Mouse (Mus musculus) cortical plate, adult 2 months (tissue): ENCODE data around the gene Pmm2. TPM values are rescaled to one million over a fixed set of nuclear protein-coding genes. Genes with fewer than 3 reads are reported as not detected.

ENCODE experiments used
- H3K27ac ChIP-seq: fragments of 200-500 bp; 2 replicates; pipeline ENCODE4 v1.5.1; 2012; ENCODE audit warnings: low read length, control low read depth, inconsistent platforms; ENCODE audit not compliant: insufficient read depth
- H3K4me1 ChIP-seq: fragments of 200-500 bp; 2 replicates; pipeline ENCODE4 v1.6.1; 2011; ENCODE audit warnings: low read length; ENCODE audit not compliant: control insufficient read depth, insufficient read depth
- H3K4me3 ChIP-seq: fragments of 200-500 bp; 2 replicates; pipeline ENCODE4 v1.5.1; 2011; ENCODE audit warnings: mild to moderate bottlenecking, low read length, control low read depth; ENCODE audit not compliant: insufficient read depth
- CTCF ChIP-seq: fragments of 200-500 bp; IDR thresholded peaks from 2 replicates; pipeline ENCODE4 v1.5.1; 2011; ENCODE audit warnings: mild to moderate bottlenecking, control low read depth, low read length; ENCODE audit not compliant: insufficient read depth; ENCODE audit errors: extremely low read depth
- POLR2A ChIP-seq: fragments of 200-500 bp; IDR thresholded peaks from 2 replicates; pipeline ENCODE4 v1.6.1; 2011; ENCODE audit warnings: mild to moderate bottlenecking, low read length, control low read depth; ENCODE audit not compliant: insufficient read depth; ENCODE audit errors: extremely low read depth
- polyA plus RNA-seq: library from polyadenylated mRNA; depleted of rRNA; stranded (reverse); fragments of >200 nt; gene quantifications from 2 replicates; pipeline ENCODE4 v1.2.3, GENCODE M21; 2012

Gene Pmm2
- polyA plus RNA-seq, 1 experiment: 44.6 TPM

- TF ChIP-seq POLR2A: no peak
- no peaks in the 10 kb centered on the region for H3K4me1 ChIP-seq
- H3K27ac ChIP-seq: no peak overlapping the region
- H3K4me3 ChIP-seq: no peak overlapping the region
These were observed 30.9 kb downstream of the Pmm2 start for GRCm38 (mm10) chr16:8668386-8668785.

- H3K27ac ChIP-seq: no peak overlapping the region
- TF ChIP-seq CTCF (no peak), POLR2A (no peak)
- H3K4me1 ChIP-seq: no peaks in the 10 kb centered on the region
- 0 out of 2 replicates have a peak overlapping the region, but pooled peaks have one; percentile 51 for H3K4me3 ChIP-seq
These were observed 32.0 kb downstream of the Pmm2 start for GRCm38 (mm10) chr16:8669432-8669831.

GRCm38 (mm10) chr16:8670041-8671035, 32.9 kb downstream of the Pmm2 start:
- Histone ChIP-seq H3K27ac (peak overlapping the region; percentile 83), H3K4me3 (peak overlapping the region; percentile 51), H3K4me1 (no peaks in the 10 kb centered on the region)
- no peak for TF ChIP-seq CTCF
- TF ChIP-seq POLR2A: no peak

- TF ChIP-seq POLR2A (peak; percentile 50; the same call in 1 of the 2 replicates), CTCF (no peak)
- peak within 1 kb of the TSS; percentile 31; the same call in 1 of the 2 replicates for H3K27ac ChIP-seq
- peak within 1 kb of the TSS; percentile 51 for H3K4me3 ChIP-seq
- H3K4me1 ChIP-seq: no peaks in the 10 kb centered on the region
These were observed 34.3 kb downstream of the Pmm2 start, which contains the start of gene Carhsp1 for GRCm38 (mm10) chr16:8671551-8672349. Carhsp1 (minus strand) TSS chr16:8672155.

GRCm38 (mm10) chr16:8672350-8672687, 34.8 kb downstream of the Pmm2 start:
- H3K4me1 ChIP-seq: no peaks in the 10 kb centered on the region
- TF ChIP-seq CTCF (no peak), POLR2A (no peak)
- H3K4me3 ChIP-seq: peak overlapping the region; percentile 51; the same call in 1 of the 2 replicates
- no peak overlapping the region for H3K27ac ChIP-seq

GRCm38 (mm10) chr16:8672811-8673210, 35.3 kb downstream of the Pmm2 start:
- TF ChIP-seq POLR2A (no peak), CTCF (no peak)
- no peak overlapping the region for H3K27ac ChIP-seq
- H3K4me1 ChIP-seq: no peaks in the 10 kb centered on the region
- no peak overlapping the region for H3K4me3 ChIP-seq

GRCm38 (mm10) chr16:8673343-8673742, 35.9 kb downstream of the Pmm2 start:
- H3K4me1 ChIP-seq: no peaks in the 10 kb centered on the region
- no peak for TF ChIP-seq POLR2A
- no peak for TF ChIP-seq CTCF
- no peak overlapping the region for H3K4me3 ChIP-seq
- no peak overlapping the region for H3K27ac ChIP-seq

GRCm38 (mm10) chr16:8674165-8674564, 36.7 kb downstream of the Pmm2 start:
- Histone ChIP-seq H3K4me1 (no peaks in the 10 kb centered on the region), H3K4me3 (no peak overlapping the region), H3K27ac (no peak overlapping the region)
- TF ChIP-seq CTCF (peak; percentile 69), POLR2A (no peak)

GRCm38 (mm10) chr16:8675559-8675958, 38.1 kb downstream of the Pmm2 start:
- TF ChIP-seq CTCF: no peak
- TF ChIP-seq POLR2A: no peak
- Histone ChIP-seq H3K4me3 (no peak overlapping the region), H3K4me1 (no peaks in the 10 kb centered on the region), H3K27ac (no peak overlapping the region)

- Histone ChIP-seq H3K27ac (no peak overlapping the region), H3K4me3 (no peak overlapping the region), H3K4me1 (no peaks in the 10 kb centered on the region)
- no peak for TF ChIP-seq POLR2A
- TF ChIP-seq CTCF: no peak
These were observed 38.8 kb downstream of the Pmm2 start for GRCm38 (mm10) chr16:8676228-8676627.

GRCm38 (mm10) chr16:8676800-8677199, 39.3 kb downstream of the Pmm2 start:
- Histone ChIP-seq H3K4me1 (no peaks in the 10 kb centered on the region), H3K27ac (no peak overlapping the region), H3K4me3 (no peak overlapping the region)
- TF ChIP-seq CTCF (peak; percentile 85), POLR2A (no peak)
